14 mouse cellular contexts compared by ENCODE assay signal in genomic region chr8:78556773-78557434, GRCm38 (mm10). TPM values are rescaled to one million over a fixed set of nuclear protein-coding genes. Genes with fewer than 3 reads are reported as not detected.
DNase-seq lines count a peak whose midpoint lies in the region; ATAC-seq and TF ChIP-seq lines count a peak whose summit lies in the region.
"Had no signal": no experiment of that assay in that cellular context is flagged by ENCODE, and none has a peak within 500 bp of the region (broad histone marks: within the 10 kb centered on the region; RNA-seq: fewer than 3 reads in every experiment).

No protein-coding gene starts in this region.

- H3K27me3 ChIP-seq in kidney, embryonic 16.5 days (ENCODE audit: insufficient read depth, low read length) = no peaks in the 10 kb centered on the region
- H3K27me3 ChIP-seq in embryonic facial prominence, embryonic 12.5 days = no peaks in the 10 kb centered on the region
- no peaks in the 10 kb centered on the region for H3K27me3 ChIP-seq in hindbrain, embryonic 13.5 days
- H3K27me3 ChIP-seq in midbrain, postnatal 0 days (ENCODE audit: insufficient read depth, low read length) = no peaks in the 10 kb centered on the region
- H3K27me3 ChIP-seq: megakaryocyte, embryonic 14.5 days; Patski had no signal

- H3K9ac ChIP-seq in kidney, embryonic 16.5 days (replicated peaks; ENCODE audit: low read length) = no peak overlapping the region
- no peak overlapping the region for H3K9ac ChIP-seq in embryonic facial prominence, embryonic 12.5 days
- H3K9ac ChIP-seq in hindbrain, embryonic 13.5 days = 0 out of 2 replicates have a peak overlapping the region, but pooled peaks have one; percentile 40
- no peak overlapping the region for H3K9ac ChIP-seq in midbrain, postnatal 0 days (replicated peaks; ENCODE audit: low read length, poor library complexity, severe bottlenecking)
- H3K9ac ChIP-seq: liver, embryonic 14.5 days had no signal

- no peak overlapping the region for H3K27ac ChIP-seq in kidney, embryonic 16.5 days (ENCODE audit: low read length)
- H3K27ac ChIP-seq in embryonic facial prominence, embryonic 12.5 days = no peak overlapping the region
- peak overlapping the region; percentile 49; the same call in 1 of the 2 replicates for H3K27ac ChIP-seq in hindbrain, embryonic 13.5 days
- no peak overlapping the region for H3K27ac ChIP-seq in midbrain, postnatal 0 days (ENCODE audit: low read depth, low read length)
- H3K27ac ChIP-seq: liver, embryonic 14.5 days had no signal

- DNase-seq in kidney, postnatal 36 days = no peak
- DNase-seq in midbrain, postnatal 0 days (ENCODE audit: low spot score) = peak; percentile 32
- DNase-seq in frontal cortex, postnatal 10 days (ENCODE audit: low spot score in 2 of 2) = no peak
- no peak for DNase-seq in layer of hippocampus, adult 9-10 months (ENCODE audit: low spot score)
- DNase-seq: B cell, adult 2 months; cerebellum, adult 9-11 months; kidney, adult 2 months had no signal

- 0 out of 2 replicates have a peak, but pooled peaks cover 5% of the 10 kb centered on the region for H3K36me3 ChIP-seq in kidney, embryonic 16.5 days (ENCODE audit: insufficient read depth, low read length)
- H3K36me3 ChIP-seq in embryonic facial prominence, embryonic 12.5 days = 0 out of 2 replicates have a peak, but pooled peaks cover 4% of the 10 kb centered on the region
- 0 out of 2 replicates have a peak, but pooled peaks cover 3% of the 10 kb centered on the region for H3K36me3 ChIP-seq in hindbrain, embryonic 13.5 days
- H3K36me3 ChIP-seq in midbrain, postnatal 0 days (ENCODE audit: insufficient read depth, low read length) = no peaks in the 10 kb centered on the region

- H3K9me3 ChIP-seq in kidney, embryonic 16.5 days (ENCODE audit: low read length) = no peaks in the 10 kb centered on the region; the same call in 1 of the 2 replicates
- no peaks in the 10 kb centered on the region for H3K9me3 ChIP-seq in embryonic facial prominence, embryonic 12.5 days
- 0 out of 2 replicates have a peak, but pooled peaks cover 3% of the 10 kb centered on the region for H3K9me3 ChIP-seq in hindbrain, embryonic 13.5 days
- no peaks in the 10 kb centered on the region for H3K9me3 ChIP-seq in midbrain, postnatal 0 days (ENCODE audit: low read length)

- peak overlapping the region; percentile 7; the same call in 1 of the 2 replicates for H3K4me2 ChIP-seq in kidney, embryonic 16.5 days (replicated peaks; ENCODE audit: low read depth, low read length)
- H3K4me2 ChIP-seq in embryonic facial prominence, embryonic 12.5 days (replicated peaks) = no peak overlapping the region
- H3K4me2 ChIP-seq in hindbrain, embryonic 13.5 days = peak overlapping the region; percentile 8; the same call in 1 of the 2 replicates
- no peak overlapping the region for H3K4me2 ChIP-seq in midbrain, postnatal 0 days (ENCODE audit: low read depth, low read length, poor library complexity, severe bottlenecking)

- TF ChIP-seq CTCF in midbrain, postnatal 0 days (IDR thresholded peaks at IDR 0.05) = no peak

- 67% methylated on average over 11 of the region's 11 CpGs for WGBS in kidney, embryonic 16.5 days
- 39% methylated on average over 11 of the region's 11 CpGs for WGBS in embryonic facial prominence, embryonic 12.5 days
- WGBS in hindbrain, embryonic 13.5 days = 14% methylated on average over 11 of the region's 11 CpGs
- 27% methylated on average over 11 of the region's 11 CpGs for WGBS in midbrain, postnatal 0 days

- peaks cover 3% of the 10 kb centered on the region; the same call in 1 of the 2 replicates for H3K4me1 ChIP-seq in kidney, embryonic 16.5 days (ENCODE audit: insufficient read depth, low read length)
- H3K4me1 ChIP-seq in embryonic facial prominence, embryonic 12.5 days = peaks cover 5% of the 10 kb centered on the region
- peaks cover 22% of the 10 kb centered on the region for H3K4me1 ChIP-seq in hindbrain, embryonic 13.5 days (replicated peaks)
- peaks cover 9% of the 10 kb centered on the region; the same call in 1 of the 2 replicates for H3K4me1 ChIP-seq in midbrain, postnatal 0 days (ENCODE audit: insufficient read depth, low read length)
- H3K4me1 ChIP-seq: megakaryocyte, embryonic 14.5 days had no signal

- ATAC-seq in kidney, embryonic 16.5 days (ENCODE audit: low FRiP score, low TSS enrichment) = no peak
- ATAC-seq in embryonic facial prominence, embryonic 12.5 days (ENCODE audit: insufficient number of reproducible peaks, insufficient read depth, low FRiP score, low TSS enrichment) = 0 out of 2 replicates have a peak, but pooled peaks have one; percentile 15
- ATAC-seq in hindbrain, embryonic 13.5 days (ENCODE audit: low FRiP score) = peak; percentile 80
- ATAC-seq in midbrain, postnatal 0 days (ENCODE audit: low FRiP score) = peak; percentile 39; the same call in 1 of the 2 replicates
- ATAC-seq in megakaryocyte progenitor cell, adult 5-6 weeks (replicated peaks; ENCODE audit: poor library complexity) = no peak
- ATAC-seq: Patski had no signal

- H3K4me3 ChIP-seq in kidney, embryonic 16.5 days (ENCODE audit: low read length) = no peak overlapping the region
- no peak overlapping the region for H3K4me3 ChIP-seq in embryonic facial prominence, embryonic 12.5 days
- no peak overlapping the region for H3K4me3 ChIP-seq in hindbrain, embryonic 13.5 days
- no peak overlapping the region for H3K4me3 ChIP-seq in midbrain, postnatal 0 days (ENCODE audit: low read depth, low read length)
- H3K4me3 ChIP-seq: megakaryocyte, embryonic 14.5 days had no signal

RNA-seq across cellular contexts. Expression of gene Slc10a7, which starts 47.8 kb away (rescaled TPM):
- polyA plus RNA-seq in kidney, embryonic 16.5 days (2015; fragmentation: Nextera tagmentation; extraction: Ambion mirVana) = 18.3 and 18.4 TPM in 2 replicates
- polyA plus RNA-seq in embryonic facial prominence, embryonic 12.5 days (2016; fragmentation: Nextera tagmentation; extraction: Ambion mirVana) = 17.1 and 20.3 TPM in 2 replicates
- 10.6 and 10.7 TPM in 2 replicates for polyA plus RNA-seq in hindbrain, embryonic 13.5 days (2015; fragmentation: Nextera tagmentation; extraction: Ambion mirVana)
- 10.9 and 14.9 TPM in 2 replicates for total RNA-seq in midbrain, postnatal 0 days (2014; rRNA removed)
- 6.3 and 7.7 TPM in 2 replicates for polyA plus RNA-seq in midbrain, postnatal 0 days (2015; fragmentation: Nextera tagmentation; extraction: Ambion mirVana)
- 28.3 and 28.4 TPM in 2 replicates for total RNA-seq in megakaryocyte progenitor cell, adult 5-6 weeks (2015)
- 19.9 and 22.7 TPM in 2 replicates for total RNA-seq in megakaryocyte progenitor cell, adult 5-6 weeks (2017)

RNA-seq across cellular contexts. Expression of gene Rbmxl1, which starts 48.2 kb away (rescaled TPM):
- polyA plus RNA-seq in kidney, embryonic 16.5 days (2015; fragmentation: Nextera tagmentation; extraction: Ambion mirVana) = 234 and 237 TPM in 2 replicates
- polyA plus RNA-seq in embryonic facial prominence, embryonic 12.5 days (2016; fragmentation: Nextera tagmentation; extraction: Ambion mirVana) = 317 and 329 TPM in 2 replicates
- 226 and 230 TPM in 2 replicates for polyA plus RNA-seq in hindbrain, embryonic 13.5 days (2015; fragmentation: Nextera tagmentation; extraction: Ambion mirVana)
- 67.8 and 94.2 TPM in 2 replicates for total RNA-seq in midbrain, postnatal 0 days (2014; rRNA removed)
- polyA plus RNA-seq in midbrain, postnatal 0 days (2015; fragmentation: Nextera tagmentation; extraction: Ambion mirVana) = 139 and 141 TPM in 2 replicates
- 223 and 249 TPM in 2 replicates for total RNA-seq in megakaryocyte progenitor cell, adult 5-6 weeks (2015)
- total RNA-seq in megakaryocyte progenitor cell, adult 5-6 weeks (2017) = 185 and 207 TPM in 2 replicates

Comparison
In these comparisons a context has a peak if more than half of its experiments do, and no peak if none do; other contexts are left out.
1. ATAC-seq: peak in embryonic facial prominence, embryonic 12.5 days (single experiment), hindbrain, embryonic 13.5 days (single experiment) and midbrain, postnatal 0 days (single experiment); none in kidney, embryonic 16.5 days (single experiment) and megakaryocyte progenitor cell, adult 5-6 weeks (single experiment).
2. H3K4me2 ChIP-seq: peak in kidney, embryonic 16.5 days (single experiment) and hindbrain, embryonic 13.5 days (single experiment); none in embryonic facial prominence, embryonic 12.5 days (single experiment) and midbrain, postnatal 0 days (single experiment).